Mouse (Mus musculus) forebrain, embryonic 11.5 days (tissue): Measurements from ENCODE around the gene Gm44965. TPM values are rescaled to one million over a fixed set of nuclear protein-coding genes. Genes with fewer than 3 reads are reported as not detected.

Source experiments
- ATAC-seq: fragments of 200-750 bp; cut with Nextera tagmentation; replicated peaks from 2 replicates; pipeline ENCODE4 v1.8.0; 2017; ENCODE audit warnings: moderate TSS enrichment; ENCODE audit not compliant: low FRiP score
- DNase-seq: peaks from one replicate; pipeline ENCODE4 v3.0.0-alpha.2; 2017; ENCODE audit warnings: low spot score
- H3K27ac ChIP-seq: fragments of 300-500 bp; sonication (generic); 2 replicates; pipeline ENCODE4 v1.5.1; 2014; ENCODE audit warnings: low read depth, low read length
- H3K27me3 ChIP-seq: fragments of 300-500 bp; sonication (generic); 2 replicates; pipeline ENCODE4 v1.6.1; 2014; ENCODE audit warnings: mild to moderate bottlenecking, low read length, mixed read lengths; ENCODE audit not compliant: control insufficient read depth, insufficient read depth
- H3K36me3 ChIP-seq: fragments of 300-500 bp; sonication (generic); 2 replicates; pipeline ENCODE4 v1.6.1; 2014; ENCODE audit warnings: mild to moderate bottlenecking, low read length, moderate library complexity, mixed read lengths; ENCODE audit not compliant: control insufficient read depth, insufficient read depth
- H3K4me1 ChIP-seq: fragments of 300-500 bp; sonication (generic); replicated peaks from 2 replicates; pipeline ENCODE4 v1.6.1; 2014; ENCODE audit warnings: low read length, mixed read lengths; ENCODE audit not compliant: control insufficient read depth, insufficient read depth
- H3K4me2 ChIP-seq: fragments of 300-500 bp; sonication (generic); 2 replicates; pipeline ENCODE4 v1.6.1; 2014; ENCODE audit warnings: low read depth, mild to moderate bottlenecking, low read length, moderate library complexity, mixed read lengths; ENCODE audit not compliant: severe bottlenecking
- H3K4me3 ChIP-seq: fragments of 300-500 bp; sonication (generic); 2 replicates; pipeline ENCODE4 v1.5.1; 2014; ENCODE audit warnings: low read depth, low read length
- H3K9ac ChIP-seq: fragments of 300-500 bp; sonication (generic); 2 replicates; pipeline ENCODE4 v1.6.1; 2014; ENCODE audit warnings: low read length
- H3K9me3 ChIP-seq: fragments of 300-500 bp; sonication (generic); 2 replicates; pipeline ENCODE4 v1.6.1; 2016; ENCODE audit warnings: low read length, mixed read lengths; ENCODE audit not compliant: control insufficient read depth
- WGBS: fragments of 180-500 bp; shearing (Covaris S2); extraction: QIAGEN DNeasy Blood & Tissue Kit; methylation state at CpG from one replicate; pipeline ENCODE4 v1.1.7; 2014; 5-methylcytosine and 5-hydroxymethylcytosine counted together
- polyA plus RNA-seq: library from polyadenylated mRNA; unstranded; fragments of >200 nt; fragmentation: Nextera tagmentation; extraction: Ambion mirVana; gene quantifications from 2 replicates; pipeline ENCODE4 v1.2.1, GENCODE M21; 2014

The Gm44965 gene
- polyA plus RNA-seq, 1 experiment from 2014 or later = 0.67 TPM

- under 1% methylated on average over 33 of the region's 41 CpGs for WGBS
- Histone ChIP-seq H3K4me2 (peak overlapping the region; percentile 65), H3K4me1 (peaks cover 6% of the 10 kb centered on the region; the same call in 1 of the 2 replicates), H3K27ac (peak overlapping the region; percentile 82), H3K9ac (peak overlapping the region; percentile 93), H3K27me3 (no peaks in the 10 kb centered on the region), H3K4me3 (peak overlapping the region; percentile 84), H3K36me3 (peaks cover 25% of the 10 kb centered on the region), H3K9me3 (peaks cover 11% of the 10 kb centered on the region)
- peak; percentile 69 for ATAC-seq
- peak; percentile 79 for DNase-seq
Observed at GRCm38 (mm10) chr6:48594043-48594738, 450 bp downstream of the Gm44965 start.

GRCm38 (mm10) chr6:48595278-48595677, 1.5 kb downstream of the Gm44965 start:
- no peak for DNase-seq
- peaks cover 25% of the 10 kb centered on the region for H3K36me3 ChIP-seq
- peak overlapping the region; percentile 65 for H3K4me2 ChIP-seq
- H3K27me3 ChIP-seq = no peaks in the 10 kb centered on the region
- peak overlapping the region; percentile 84; the same call in 1 of the 2 replicates for H3K4me3 ChIP-seq
- 58% methylated on average over 1 of the region's 1 CpGs for WGBS
- peaks cover 11% of the 10 kb centered on the region for H3K9me3 ChIP-seq
- no peak overlapping the region for H3K27ac ChIP-seq
- peak overlapping the region; percentile 93 for H3K9ac ChIP-seq
- ATAC-seq = no peak
- peaks cover 6% of the 10 kb centered on the region; the same call in 1 of the 2 replicates for H3K4me1 ChIP-seq

GRCm38 (mm10) chr6:48596545-48597232, 2.9 kb downstream of the Gm44965 start:
- Histone ChIP-seq H3K27ac (no peak overlapping the region), H3K9ac (no peak overlapping the region), H3K4me1 (peaks cover 9% of the 10 kb centered on the region; the same call in 1 of the 2 replicates), H3K4me2 (no peak overlapping the region), H3K36me3 (peaks cover 25% of the 10 kb centered on the region), H3K4me3 (no peak overlapping the region), H3K27me3 (no peaks in the 10 kb centered on the region), H3K9me3 (peaks cover 11% of the 10 kb centered on the region)
- DNase-seq (no peak), ATAC-seq (no peak)
- WGBS = 96% methylated on average over 45 of the region's 45 CpGs

DNA sequence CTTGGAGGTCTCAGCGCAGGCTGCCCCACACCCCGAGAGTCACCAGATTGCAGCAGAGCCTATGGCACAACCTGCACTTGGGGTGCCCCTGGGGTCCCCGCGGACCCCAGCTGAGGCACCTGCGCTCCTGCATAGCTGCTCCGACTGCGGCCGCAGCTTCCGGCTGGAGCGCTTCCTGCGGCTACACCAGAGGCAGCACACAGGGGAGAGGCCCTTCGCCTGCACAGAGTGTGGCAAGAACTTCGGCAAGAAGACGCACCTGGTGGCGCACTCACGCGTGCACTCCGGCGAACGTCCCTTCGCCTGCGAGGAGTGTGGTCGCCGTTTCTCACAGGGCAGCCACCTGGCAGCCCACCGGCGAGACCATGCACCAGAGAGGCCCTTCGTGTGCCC, 3.5 kb downstream of the Gm44965 start:
- Histone ChIP-seq H3K4me3 (no peak overlapping the region), H3K27ac (no peak overlapping the region), H3K4me2 (no peak overlapping the region), H3K4me1 (peaks cover 9% of the 10 kb centered on the region; the same call in 1 of the 2 replicates), H3K9me3 (peaks cover 11% of the 10 kb centered on the region), H3K36me3 (peaks cover 25% of the 10 kb centered on the region), H3K9ac (no peak overlapping the region), H3K27me3 (no peaks in the 10 kb centered on the region)
- whole genome bisulfite sequencing = 96% methylated on average over 27 of the region's 27 CpGs
- ATAC-seq = no peak
- no peak for DNase-seq

- peaks cover 11% of the 10 kb centered on the region for H3K9me3 ChIP-seq
- H3K9ac ChIP-seq = no peak overlapping the region
- no peaks in the 10 kb centered on the region for H3K27me3 ChIP-seq
- H3K4me3 ChIP-seq = no peak overlapping the region
- no peak overlapping the region for H3K4me2 ChIP-seq
- ATAC-seq (no peak), DNase-seq (no peak)
- H3K27ac ChIP-seq = no peak overlapping the region
- H3K4me1 ChIP-seq = peaks cover 6% of the 10 kb centered on the region
- 88% methylated on average over 1 of the region's 1 CpGs for WGBS
- peaks cover 25% of the 10 kb centered on the region for H3K36me3 ChIP-seq
Observed at GRCm38 (mm10) chr6:48600594-48600993, 6.9 kb downstream of the Gm44965 start.

DNA sequence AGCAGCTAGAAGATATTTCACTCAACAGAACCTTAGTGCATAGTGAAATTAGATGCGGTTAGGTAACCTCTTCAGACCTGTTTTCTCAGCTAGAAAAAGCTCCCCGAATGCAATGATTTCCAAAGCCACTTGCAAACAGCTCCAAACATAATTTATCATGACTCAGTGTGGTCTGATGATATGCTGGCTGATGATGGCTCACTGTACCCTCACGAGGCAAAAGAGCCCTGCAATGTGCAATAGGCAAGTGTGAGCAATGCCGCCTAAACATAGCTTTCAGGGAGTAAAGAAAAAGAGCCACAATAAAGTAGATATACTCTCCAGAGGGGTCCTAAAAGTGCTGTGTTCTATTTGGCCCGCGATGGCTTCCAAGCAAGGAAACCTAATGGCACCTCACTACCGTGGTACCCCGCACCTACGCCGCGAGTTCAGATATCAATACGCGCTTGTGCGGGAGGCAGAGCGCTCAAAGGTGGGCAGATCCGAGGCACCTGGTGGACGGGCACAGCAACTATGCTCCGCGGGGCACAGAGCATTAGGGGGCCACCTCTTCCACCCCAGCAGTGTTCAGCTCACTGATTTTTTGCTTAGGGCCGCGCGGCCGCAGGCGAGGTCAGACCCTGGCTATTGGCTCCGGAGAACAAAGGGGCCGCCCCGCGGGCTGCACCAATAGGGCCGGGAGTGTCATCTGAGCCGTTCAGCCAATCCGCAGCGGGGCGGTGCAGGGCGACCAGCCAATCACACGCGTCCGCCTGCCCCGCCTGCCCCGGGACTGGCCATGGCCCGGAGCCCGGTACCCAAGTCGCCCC, 7.7 kb downstream of the Gm44965 start, which contains the start of gene Zfp775:
Gene Zfp775 (plus strand): TSS at position 793 of the 809 bp plus-strand sequence.
- Histone ChIP-seq H3K36me3 (peaks cover 20% of the 10 kb centered on the region), H3K4me2 (peak within 1 kb of the TSS; percentile 89), H3K9me3 (peaks cover 8% of the 10 kb centered on the region), H3K27me3 (no peaks in the 10 kb centered on the region), H3K9ac (peak within 1 kb of the TSS; percentile 93), H3K4me1 (peaks cover 6% of the 10 kb centered on the region), H3K27ac (peak within 1 kb of the TSS; percentile 64), H3K4me3 (peak within 1 kb of the TSS; percentile 69)
- WGBS = 5% methylated on average over 42 of the region's 42 CpGs
- peak; percentile 100 for ATAC-seq
- DNase-seq = peak; percentile 98

DNA sequence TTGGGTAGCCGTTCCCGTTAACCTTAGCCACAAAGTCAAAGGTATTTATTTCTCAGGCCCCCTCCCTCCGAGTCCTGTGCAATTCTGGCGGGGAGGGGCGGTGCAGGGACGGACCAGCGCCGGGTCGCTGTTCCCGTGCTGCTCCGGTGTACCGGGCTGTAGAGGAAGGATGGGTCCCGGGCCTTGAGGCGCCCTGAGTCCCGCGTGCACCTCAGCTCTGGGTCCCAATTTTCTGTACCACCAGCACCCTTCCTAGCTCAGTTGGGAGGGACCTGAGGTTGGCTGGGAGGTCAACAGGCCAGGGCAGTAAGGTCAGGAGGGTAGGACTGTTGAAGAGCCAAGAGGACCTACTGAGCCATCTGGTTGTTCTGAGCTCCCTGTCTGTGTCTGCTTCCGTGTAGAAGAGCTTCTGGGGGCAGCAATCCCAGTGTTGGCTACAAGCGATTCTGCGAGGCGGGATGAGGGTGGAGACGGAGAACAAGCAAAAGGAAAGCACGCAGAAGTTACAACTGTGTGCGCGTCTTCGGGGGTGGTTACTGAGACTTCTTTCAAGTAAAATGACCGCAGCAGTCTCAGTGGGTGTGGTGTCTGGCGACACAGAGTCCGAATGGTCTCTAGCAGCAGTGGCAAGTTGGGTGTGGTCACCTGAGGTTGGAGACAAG, 8.5 kb downstream of the Gm44965 start:
- H3K9me3 ChIP-seq = peaks cover 1% of the 10 kb centered on the region
- H3K27me3 ChIP-seq = no peaks in the 10 kb centered on the region
- peak overlapping the region; percentile 59 for H3K27ac ChIP-seq
- DNase-seq (no peak), ATAC-seq (peak; percentile 80)
- peak overlapping the region; percentile 89 for H3K4me2 ChIP-seq
- H3K4me3 ChIP-seq = peak overlapping the region; percentile 69
- H3K4me1 ChIP-seq = peaks cover 6% of the 10 kb centered on the region
- peaks cover 12% of the 10 kb centered on the region for H3K36me3 ChIP-seq
- 2% methylated on average over 28 of the region's 28 CpGs for WGBS
- H3K9ac ChIP-seq = peak overlapping the region; percentile 93

DNA sequence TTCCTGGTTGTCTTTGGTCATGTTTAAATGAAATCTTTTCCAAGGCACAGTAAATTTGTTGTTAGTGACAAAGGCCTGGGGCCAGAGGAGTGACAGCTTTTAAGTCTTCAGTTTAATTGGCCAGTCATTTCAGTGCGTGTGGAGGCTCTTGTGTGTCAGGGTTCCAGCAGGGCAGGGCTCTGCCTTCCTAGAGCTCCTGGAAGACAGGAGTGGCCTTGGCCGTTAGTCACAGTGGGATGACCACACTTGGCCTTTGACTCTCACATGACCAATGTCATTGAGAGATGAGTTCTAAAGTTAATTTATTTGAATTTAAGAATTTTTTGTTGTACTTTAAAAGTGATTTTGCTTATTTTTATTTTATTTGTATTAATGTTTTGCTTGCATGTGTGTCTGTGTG, 14.4 kb downstream of the Gm44965 start:
- Histone ChIP-seq H3K9ac (no peak overlapping the region), H3K4me2 (no peak overlapping the region), H3K36me3 (no peaks in the 10 kb centered on the region), H3K4me1 (no peaks in the 10 kb centered on the region), H3K9me3 (no peaks in the 10 kb centered on the region), H3K27me3 (no peaks in the 10 kb centered on the region), H3K4me3 (no peak overlapping the region), H3K27ac (no peak overlapping the region)
- no peak for ATAC-seq
- 62% methylated on average over 2 of the region's 2 CpGs for WGBS
- DNase-seq = no peak
